Mouse (Mus musculus) CH12.LX (cell line): ENCODE measurements around the gene Pgm5. TPM values are rescaled to one million over a fixed set of nuclear protein-coding genes. Genes with fewer than 3 reads are reported as not detected.

Experiments
- DNase-seq: peaks from one replicate; pipeline ENCODE4 v3.0.0-alpha.2; 2013; ENCODE audit errors: extremely low read depth
- H3K27ac ChIP-seq: 2 replicates; pipeline ENCODE4 v1.5.1; 2012; ENCODE audit warnings: low read depth, mild to moderate bottlenecking, control low read depth, moderate library complexity; ENCODE audit not compliant: insufficient read depth
- H3K27me3 ChIP-seq: replicated peaks from 2 replicates; pipeline ENCODE3; 2012; ENCODE audit warnings: inconsistent platforms
- H3K36me3 ChIP-seq, 2 experiments: replicated peaks in 1 of 2; 2 replicates each; pipeline versions ENCODE3 to v1.6.1; 2012; ENCODE audit warnings: inconsistent platforms in 1 of 2, low read length in 1 of 2, mild to moderate bottlenecking in 1 of 2, mixed read lengths in 1 of 2, moderate library complexity in 1 of 2; ENCODE audit not compliant: control insufficient read depth in 1 of 2, insufficient read depth in 1 of 2
- H3K4me1 ChIP-seq, 2 experiments: 2 replicates each; pipeline ENCODE4 v1.6.1; 2012; ENCODE audit warnings: inconsistent platforms in 1 of 2, moderate library complexity in 1 of 2; ENCODE audit not compliant: insufficient read depth in 2 of 2, control insufficient read depth in 1 of 2
- H3K4me2 ChIP-seq: 2 replicates; pipeline ENCODE4 v1.6.1; 2012; ENCODE audit warnings: low read depth, mild to moderate bottlenecking, control low read depth; ENCODE audit not compliant: poor library complexity, insufficient read depth, severe bottlenecking
- H3K4me3 ChIP-seq, 3 experiments: fragments of 150-350 bp in 1 of 3; sonication (generic) in 1 of 3; replicated peaks in 1 of 3; 2 replicates each; pipeline versions ENCODE3 to v1.5.1; 2011 to 2012; ENCODE audit warnings: low read depth in 2 of 3, low read length in 2 of 3, mild to moderate bottlenecking in 2 of 3, moderate library complexity in 2 of 3, control low read depth in 1 of 3, improper control_type of control experiment in 1 of 3, inconsistent platforms in 1 of 3, mixed read lengths in 1 of 3; ENCODE audit not compliant: poor library complexity in 1 of 3
- H3K79me2 ChIP-seq: replicated peaks from 2 replicates; pipeline ENCODE4 v1.6.1; 2012; ENCODE audit warnings: mild to moderate bottlenecking, moderate library complexity; ENCODE audit not compliant: control insufficient read depth, poor library complexity, insufficient read depth, severe bottlenecking; ENCODE audit errors: extremely low read depth
- H3K9ac ChIP-seq: 2 replicates; pipeline ENCODE4 v1.6.1; 2012; ENCODE audit warnings: low read depth, mild to moderate bottlenecking, control low read depth, moderate library complexity; ENCODE audit not compliant: insufficient read depth
- H3K9me3 ChIP-seq: replicated peaks from 2 replicates; pipeline ENCODE3; 2012; ENCODE audit warnings: low read length, inconsistent platforms, mixed read lengths
- BHLHE40 ChIP-seq: IDR thresholded peaks from 2 replicates; pipeline ENCODE4 v1.6.1; 2011; ENCODE audit warnings: mild to moderate bottlenecking, low read depth, low read length, improper control_type of control experiment
- CHD2 ChIP-seq: IDR thresholded peaks from 2 replicates; pipeline ENCODE4 v1.6.1; 2011; ENCODE audit warnings: low read length, improper control_type of control experiment
- CTCF ChIP-seq, 2 experiments: IDR thresholded peaks in 1 of 2; conservative IDR thresholded peaks in 1 of 2; 2 replicates each; pipeline ENCODE4 v1.5.1; 2011 to 2012; ENCODE audit warnings: low read depth in 2 of 2, low read length in 2 of 2, improper control_type of control experiment in 1 of 2, inconsistent platforms in 1 of 2, mild to moderate bottlenecking in 1 of 2, moderate library complexity in 1 of 2
- EP300 ChIP-seq: IDR thresholded peaks from 2 replicates; pipeline ENCODE4 v1.6.1; 2011; ENCODE audit warnings: low read length, improper control_type of control experiment
- GABPA ChIP-seq: IDR thresholded peaks from 2 replicates; pipeline ENCODE4 v1.6.1; 2012; ENCODE audit warnings: low read depth, low read length, improper control_type of control experiment, inconsistent platforms; ENCODE audit not compliant: insufficient replicate concordance
- JUN ChIP-seq: IDR thresholded peaks from 2 replicates; pipeline ENCODE4 v1.6.1; 2011; ENCODE audit warnings: low read depth, mild to moderate bottlenecking, low read length, improper control_type of control experiment, moderate library complexity; ENCODE audit not compliant: insufficient read depth
- JUND ChIP-seq: conservative IDR thresholded peaks from 2 replicates; pipeline ENCODE4 v1.6.1; 2011; ENCODE audit warnings: low read depth, low read length, improper control_type of control experiment
- KAT2A ChIP-seq: IDR thresholded peaks from 2 replicates; pipeline ENCODE4 v1.6.1; 2012; ENCODE audit warnings: low read length, improper control_type of control experiment, inconsistent platforms; ENCODE audit not compliant: insufficient replicate concordance
- MAFK ChIP-seq: IDR thresholded peaks from 2 replicates; pipeline ENCODE4 v1.6.1; 2011; ENCODE audit warnings: low read length, improper control_type of control experiment; ENCODE audit not compliant: insufficient replicate concordance
- MAX ChIP-seq: IDR thresholded peaks from 2 replicates; pipeline ENCODE4 v1.6.1; 2011; ENCODE audit warnings: low read length, improper control_type of control experiment
- MEF2A ChIP-seq: IDR thresholded peaks from 2 replicates; pipeline ENCODE4 v1.6.1; 2014; ENCODE audit warnings: low read depth, mild to moderate bottlenecking, inconsistent platforms, low read length, improper control_type of control experiment, borderline replicate concordance
- MYC ChIP-seq: IDR thresholded peaks from 2 replicates; pipeline ENCODE4 v1.6.1; 2011; ENCODE audit warnings: low read depth, mild to moderate bottlenecking, improper control_type of control experiment, low read length
- NELFE ChIP-seq: IDR thresholded peaks from 2 replicates; pipeline ENCODE4 v1.6.1; 2011; ENCODE audit warnings: low read depth, low read length, improper control_type of control experiment
- NRF1 ChIP-seq: IDR thresholded peaks from 2 replicates; pipeline ENCODE4 v1.6.1; 2014; ENCODE audit warnings: low read depth, mild to moderate bottlenecking, inconsistent platforms, low read length, improper control_type of control experiment, moderate library complexity
- PAX5 ChIP-seq: IDR thresholded peaks from 2 replicates; pipeline ENCODE4 v1.6.1; 2012; ENCODE audit warnings: low read length, inconsistent platforms, mixed read lengths
- RCOR1 ChIP-seq: conservative IDR thresholded peaks from 2 replicates; pipeline ENCODE4 v1.6.1; 2012; ENCODE audit warnings: low read depth, mild to moderate bottlenecking, inconsistent platforms, low read length, improper control_type of control experiment
- SIN3A ChIP-seq: IDR thresholded peaks from 2 replicates; pipeline ENCODE4 v1.6.1; 2012; ENCODE audit warnings: low read length, improper control_type of control experiment, inconsistent platforms
- USF1 ChIP-seq: IDR thresholded peaks from 2 replicates; pipeline ENCODE4 v1.6.1; 2014; ENCODE audit warnings: low read depth, mild to moderate bottlenecking, inconsistent platforms, low read length, improper control_type of control experiment
- ZC3H11A ChIP-seq: IDR thresholded peaks from 2 replicates; pipeline ENCODE4 v1.6.1; 2012; ENCODE audit warnings: low read depth, mild to moderate bottlenecking, inconsistent platforms, low read length, improper control_type of control experiment
- ZMIZ1 ChIP-seq: IDR thresholded peaks from 2 replicates; pipeline ENCODE4 v1.6.1; 2012; ENCODE audit warnings: low read depth, mild to moderate bottlenecking, inconsistent platforms, low read length, improper control_type of control experiment
- dilution Hi-C: fragments of 300-500 bp; cut with MboI; formaldehyde crosslinking; loops from 2 replicates; pipeline ENCODE4 v1.14.3; 2020; ENCODE audit warnings: low sequenced_read_pairs; ENCODE audit not compliant: extremely low pct_unique_long_range_greater_than_20kb, extremely low pct_ligation_motif_present
- in situ Hi-C: fragments of 300-500 bp; cut with MboI; formaldehyde crosslinking; loops from 3 replicates; pipeline ENCODE4 v1.14.3; 2019; ENCODE audit warnings: low sequenced_read_pairs, low pct_ligation_motif_present, low pct_unique_long_range_greater_than_20kb, mixed read lengths
- polyA plus RNA-seq: library from polyadenylated mRNA; unstranded; fragments of >175 nt; gene quantifications from 2 replicates; pipeline ENCODE4 v1.2.1, GENCODE M21; 2012; ENCODE audit warnings: low read depth; ENCODE audit not compliant: insufficient read length
- total RNA-seq, 2 experiments: library from RNA; depleted of rRNA; stranded (reverse); fragments of 300-350 nt in 1 of 2; fragments of >200 nt in 1 of 2; gene quantifications; 2 replicates each; pipeline ENCODE4 v1.2.3; 2012 to 2014

Pgm5 gene
- total and polyA plus RNA-seq, 3 experiments, result not detected

DNA sequence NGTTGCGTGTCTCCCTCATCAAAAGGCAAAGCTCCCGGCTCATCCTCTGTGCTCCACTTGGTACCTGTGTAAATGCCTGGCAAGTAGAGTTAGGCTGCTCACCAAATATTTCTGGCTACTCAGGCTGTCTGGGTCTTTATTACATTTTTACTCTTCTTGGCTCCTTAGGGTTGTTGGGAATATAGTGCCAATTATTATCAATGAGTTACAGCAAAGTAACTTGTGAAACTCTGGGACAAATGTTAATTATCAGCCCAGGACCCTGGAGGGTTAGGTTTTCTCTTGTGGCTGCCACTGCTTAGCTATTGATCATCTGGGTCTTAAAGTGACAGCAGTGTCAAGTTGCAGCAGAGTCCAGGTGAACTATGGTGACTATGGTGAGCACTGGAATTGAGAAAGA is 199.3 kb downstream of the Pgm5 start:
- dilution Hi-C loops, result no loop called here
- H3K27ac ChIP-seq, result no peak overlapping the region
- no peak overlapping the region for H3K4me2 ChIP-seq
- H3K9ac ChIP-seq, result no peak overlapping the region
- no peaks in the 10 kb centered on the region for H3K9me3 ChIP-seq
- TF ChIP-seq ZC3H11A, result no peak
- no peak for TF ChIP-seq KAT2A
- TF ChIP-seq SIN3A, result no peak
- no peak for TF ChIP-seq MEF2A
- no peak for TF ChIP-seq CTCF (conservative IDR thresholded peaks at IDR 0.05 in 1 of 2, IDR thresholded peaks at IDR 0.05 in 1 of 2; ENCODE audit: low read depth in 2 of 2, low read length in 2 of 2)
- TF ChIP-seq JUN, result no peak
- no peak for TF ChIP-seq RCOR1
- TF ChIP-seq JUND, result no peak
- no peak for TF ChIP-seq USF1
- no peak for TF ChIP-seq MYC
- TF ChIP-seq PAX5, result no peak
- TF ChIP-seq BHLHE40, result no peak
- no peak for TF ChIP-seq EP300
- TF ChIP-seq GABPA, result no peak
- TF ChIP-seq CHD2, result no peak
- no peak for TF ChIP-seq MAX
- TF ChIP-seq ZMIZ1, result no peak
- no peak for TF ChIP-seq NELFE
- DNase-seq, result no peak
- H3K36me3 ChIP-seq, result no peaks in the 10 kb centered on the region
- no peaks in the 10 kb centered on the region for H3K27me3 ChIP-seq
- H3K4me1 ChIP-seq, result peaks cover 0 to 21% of the 10 kb centered on the region in 2 experiments; a peak in 2 of 4 replicates
- in situ Hi-C loops, result no loop called here
- no peak overlapping the region for H3K4me3 ChIP-seq
- H3K79me2 ChIP-seq, result no peaks in the 10 kb centered on the region

DNA sequence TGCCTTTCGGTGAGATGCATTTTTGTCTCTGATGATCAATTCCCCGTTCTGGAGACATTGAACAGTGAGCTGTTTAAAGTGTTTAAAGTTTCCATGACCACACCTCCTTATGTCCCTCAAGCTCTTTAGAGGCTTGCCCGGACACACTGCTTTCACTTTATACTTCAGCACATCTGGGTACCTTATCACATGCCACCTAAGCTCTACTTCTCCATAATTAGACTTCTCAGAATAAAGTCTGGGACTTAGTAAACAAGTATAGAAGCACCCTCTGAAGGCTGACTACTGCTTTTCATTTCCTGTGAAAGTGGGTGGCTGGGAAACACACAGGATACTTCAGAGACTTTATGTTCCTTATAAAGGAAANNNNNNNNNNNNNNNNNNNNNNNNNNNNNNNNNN is 204.7 kb downstream of the Pgm5 start:
- in situ Hi-C loops, result no loop called here
- H3K4me2 ChIP-seq, result peak overlapping the region; percentile 60
- no peak for DNase-seq
- peaks cover 0 to 20% of the 10 kb centered on the region in 2 experiments; a peak in 2 of 4 replicates for H3K4me1 ChIP-seq
- H3K4me3 ChIP-seq, result no peak overlapping the region
- H3K27ac ChIP-seq, result no peak overlapping the region
- no peaks in the 10 kb centered on the region for H3K27me3 ChIP-seq
- H3K79me2 ChIP-seq, result no peaks in the 10 kb centered on the region
- no peaks in the 10 kb centered on the region for H3K9me3 ChIP-seq
- no peak for TF ChIP-seq MAFK
- TF ChIP-seq NRF1, result no peak
- TF ChIP-seq BHLHE40, result 0 out of 2 replicates have a peak, but pooled peaks have one; percentile 10
- H3K9ac ChIP-seq, result no peak overlapping the region
- H3K36me3 ChIP-seq, result no peaks in the 10 kb centered on the region
- dilution Hi-C loops, result no loop called here
